Mouse (Mus musculus): ENCODE data around the gene Pp2d1. TPM values are rescaled to one million over a fixed set of nuclear protein-coding genes. Genes with fewer than 3 reads are reported as not detected.

Gene Pp2d1
- polyA plus RNA-seq, 1 experiment = not detected

- H3K9me3 ChIP-seq (replicated peaks; ENCODE audit: control insufficient read depth, insufficient read depth, low read length, poor library complexity, severe bottlenecking) = no peaks in the 10 kb centered on the region
- no peaks in the 10 kb centered on the region for H3K36me3 ChIP-seq (ENCODE audit: control insufficient read depth, insufficient read depth, low read length, poor library complexity, severe bottlenecking)
- H3K9ac ChIP-seq (ENCODE audit: low read depth, poor library complexity, severe bottlenecking) = peak overlapping the region; percentile 70
- H3K27me3 ChIP-seq (ENCODE audit: control insufficient read depth, insufficient read depth, low read length, poor library complexity, severe bottlenecking) = no peaks in the 10 kb centered on the region
- H3K4me1 ChIP-seq (ENCODE audit: control insufficient read depth, insufficient read depth, low read length) = peaks cover 2% of the 10 kb centered on the region
- TF ChIP-seq EP300 (IDR thresholded peaks at IDR 0.05; ENCODE audit: insufficient read depth, low read depth, low read length) (peak; percentile 90), CTCF (IDR thresholded peaks at IDR 0.05; ENCODE audit: low read depth, low read length) (no peak)
- H3K27ac ChIP-seq (ENCODE audit: insufficient read depth, low read length) = peak overlapping the region; percentile 98
- H3K4me3 ChIP-seq (ENCODE audit: low read depth, low read length) = no peak overlapping the region
Measured at GRCm38 (mm10) chr17:53561458-53562029, 22.3 kb upstream of the Pp2d1 start.

GRCm38 (mm10) chr17:53559646-53560045 is 20.4 kb upstream of the Pp2d1 start:
- peaks cover 4% of the 10 kb centered on the region for H3K4me1 ChIP-seq (ENCODE audit: control insufficient read depth, insufficient read depth, low read length)
- no peak for TF ChIP-seq EP300 (IDR thresholded peaks at IDR 0.05; ENCODE audit: insufficient read depth, low read depth, low read length)
- TF ChIP-seq CTCF (IDR thresholded peaks at IDR 0.05; ENCODE audit: low read depth, low read length) = no peak
- no peak for TF ChIP-seq POLR2A (IDR thresholded peaks at IDR 0.05; ENCODE audit: insufficient read depth, low read length)
- no peaks in the 10 kb centered on the region for H3K36me3 ChIP-seq (ENCODE audit: control insufficient read depth, insufficient read depth, low read length, poor library complexity, severe bottlenecking)
- H3K9me3 ChIP-seq (replicated peaks; ENCODE audit: control insufficient read depth, insufficient read depth, low read length, poor library complexity, severe bottlenecking) = no peaks in the 10 kb centered on the region
- no peaks in the 10 kb centered on the region for H3K27me3 ChIP-seq (ENCODE audit: control insufficient read depth, insufficient read depth, low read length, poor library complexity, severe bottlenecking)
- H3K4me3 ChIP-seq (ENCODE audit: low read depth, low read length) = no peak overlapping the region
- H3K27ac ChIP-seq (ENCODE audit: insufficient read depth, low read length) = peak overlapping the region; percentile 83
- peak overlapping the region; percentile 82 for H3K9ac ChIP-seq (ENCODE audit: low read depth, poor library complexity, severe bottlenecking)

- Histone ChIP-seq H3K4me3 (ENCODE audit: low read depth, low read length) (no peak overlapping the region), H3K27ac (ENCODE audit: insufficient read depth, low read length) (peak overlapping the region; percentile 39), H3K9ac (ENCODE audit: low read depth, poor library complexity, severe bottlenecking) (no peak overlapping the region), H3K4me1 (ENCODE audit: control insufficient read depth, insufficient read depth, low read length) (peaks cover 4% of the 10 kb centered on the region), H3K9me3 (replicated peaks; ENCODE audit: control insufficient read depth, insufficient read depth, low read length, poor library complexity, severe bottlenecking) (no peaks in the 10 kb centered on the region), H3K27me3 (ENCODE audit: control insufficient read depth, insufficient read depth, low read length, poor library complexity, severe bottlenecking) (no peaks in the 10 kb centered on the region), H3K36me3 (ENCODE audit: control insufficient read depth, insufficient read depth, low read length, poor library complexity, severe bottlenecking) (no peaks in the 10 kb centered on the region)
- TF ChIP-seq EP300 (IDR thresholded peaks at IDR 0.05; ENCODE audit: insufficient read depth, low read depth, low read length) (no peak), POLR2A (IDR thresholded peaks at IDR 0.05; ENCODE audit: insufficient read depth, low read length) (no peak)
Measured at GRCm38 (mm10) chr17:53557443-53557842, 18.2 kb upstream of the Pp2d1 start.

- H3K4me1 ChIP-seq (ENCODE audit: control insufficient read depth, insufficient read depth, low read length) = peaks cover 4% of the 10 kb centered on the region
- TF ChIP-seq CTCF (IDR thresholded peaks at IDR 0.05; ENCODE audit: low read depth, low read length) = no peak
- no peak for TF ChIP-seq EP300 (IDR thresholded peaks at IDR 0.05; ENCODE audit: insufficient read depth, low read depth, low read length)
- no peak for TF ChIP-seq POLR2A (IDR thresholded peaks at IDR 0.05; ENCODE audit: insufficient read depth, low read length)
Measured at GRCm38 (mm10) chr17:53554813-53555212, 15.6 kb upstream of the Pp2d1 start.

GRCm38 (mm10) chr17:53554088-53554487 is 14.8 kb upstream of the Pp2d1 start:
- no peaks in the 10 kb centered on the region for H3K27me3 ChIP-seq (ENCODE audit: control insufficient read depth, insufficient read depth, low read length, poor library complexity, severe bottlenecking)
- no peaks in the 10 kb centered on the region for H3K36me3 ChIP-seq (ENCODE audit: control insufficient read depth, insufficient read depth, low read length, poor library complexity, severe bottlenecking)
- 0 out of 2 replicates have a peak overlapping the region, but pooled peaks have one; percentile 5 for H3K9ac ChIP-seq (ENCODE audit: low read depth, poor library complexity, severe bottlenecking)
- H3K4me3 ChIP-seq (ENCODE audit: low read depth, low read length) = no peak overlapping the region
- peaks cover 4% of the 10 kb centered on the region for H3K4me1 ChIP-seq (ENCODE audit: control insufficient read depth, insufficient read depth, low read length)
- TF ChIP-seq EP300 (IDR thresholded peaks at IDR 0.05; ENCODE audit: insufficient read depth, low read depth, low read length) (no peak), CTCF (IDR thresholded peaks at IDR 0.05; ENCODE audit: low read depth, low read length) (peak; percentile 37)
- peaks cover 15% of the 10 kb centered on the region for H3K9me3 ChIP-seq (replicated peaks; ENCODE audit: control insufficient read depth, insufficient read depth, low read length, poor library complexity, severe bottlenecking)
- no peak overlapping the region for H3K27ac ChIP-seq (ENCODE audit: insufficient read depth, low read length)

More at GRCm38 (mm10) chr17:53554813-53555212, 15.6 kb upstream of the Pp2d1 start:
- H3K36me3 ChIP-seq (ENCODE audit: control insufficient read depth, insufficient read depth, low read length, poor library complexity, severe bottlenecking) = no peaks in the 10 kb centered on the region
- no peak overlapping the region for H3K4me3 ChIP-seq (ENCODE audit: low read depth, low read length)
- H3K9me3 ChIP-seq (replicated peaks; ENCODE audit: control insufficient read depth, insufficient read depth, low read length, poor library complexity, severe bottlenecking) = peaks cover 8% of the 10 kb centered on the region
- no peaks in the 10 kb centered on the region for H3K27me3 ChIP-seq (ENCODE audit: control insufficient read depth, insufficient read depth, low read length, poor library complexity, severe bottlenecking)
- no peak overlapping the region for H3K9ac ChIP-seq (ENCODE audit: low read depth, poor library complexity, severe bottlenecking)
- no peak overlapping the region for H3K27ac ChIP-seq (ENCODE audit: insufficient read depth, low read length)

GRCm38 (mm10) chr17:53551306-53552299 is 12.4 kb upstream of the Pp2d1 start:
- no peaks in the 10 kb centered on the region for H3K27me3 ChIP-seq (ENCODE audit: control insufficient read depth, insufficient read depth, low read length, poor library complexity, severe bottlenecking)
- peaks cover 16% of the 10 kb centered on the region for H3K9me3 ChIP-seq (replicated peaks; ENCODE audit: control insufficient read depth, insufficient read depth, low read length, poor library complexity, severe bottlenecking)
- H3K36me3 ChIP-seq (ENCODE audit: control insufficient read depth, insufficient read depth, low read length, poor library complexity, severe bottlenecking) = no peaks in the 10 kb centered on the region
- H3K4me3 ChIP-seq (ENCODE audit: low read depth, low read length) = no peak overlapping the region
- peaks cover 2% of the 10 kb centered on the region for H3K4me1 ChIP-seq (ENCODE audit: control insufficient read depth, insufficient read depth, low read length)
- peak overlapping the region; percentile 74 for H3K27ac ChIP-seq (ENCODE audit: insufficient read depth, low read length)
- TF ChIP-seq EP300 (IDR thresholded peaks at IDR 0.05; ENCODE audit: insufficient read depth, low read depth, low read length) = no peak
- no peak for TF ChIP-seq CTCF (IDR thresholded peaks at IDR 0.05; ENCODE audit: low read depth, low read length)
- TF ChIP-seq POLR2A (IDR thresholded peaks at IDR 0.05; ENCODE audit: insufficient read depth, low read length) = no peak
- H3K9ac ChIP-seq (ENCODE audit: low read depth, poor library complexity, severe bottlenecking) = no peak overlapping the region

All from ES-Bruce4 (cell line).